Mouse (Mus musculus) monocyte, adult 5-6 weeks (primary cell): Measurements from ENCODE around the gene 1700047I17Rik2. TPM values are rescaled to one million over a fixed set of nuclear protein-coding genes. Genes with fewer than 3 reads are reported as not detected.
"Not testable (repeated sequence)": the region's sequence is repeated elsewhere in the genome, so short reads cannot be mapped to it uniquely, and the experiment has no call there.

Experiments
- ATAC-seq: fragments of 153-309, 156-312 bp; replicated peaks from 2 replicates; pipeline ENCODE4 v1.8.0; 2017; ENCODE audit warnings: mild to moderate bottlenecking; ENCODE audit not compliant: low TSS enrichment, insufficient number of reproducible peaks, severe bottlenecking, poor library complexity, low FRiP score
- total RNA-seq: library from RNA; stranded (forward); fragments of 200-1000, 200-491, 200-594 nt; gene quantifications from 3 replicates; pipeline ENCODE4 v1.2.3, GENCODE M21; 2017

The 1700047I17Rik2 gene
- total RNA-seq = 34.3 TPM in 1 of 3 replicates, not detected in the others

GRCm38 (mm10) chr12:55199306-55199705 is at the start of gene 1700047I17Rik2:
Gene 1700047I17Rik2, plus strand, starts transcription at chr12:55199592.
- peak; percentile 77 for ATAC-seq

GRCm38 (mm10) chr12:55154559-55155448 is 44.6 kb upstream of the 1700047I17Rik2 start, which contains the start of gene Srp54b:
Gene Srp54b, plus strand, starts transcription at chr12:55155104.
- ATAC-seq = peak; percentile 96

GRCm38 (mm10) chr12:55155449-55155783 is 44.0 kb upstream of the 1700047I17Rik2 start:
- ATAC-seq = peak; percentile 24; the same call in 1 of the 2 replicates

GRCm38 (mm10) chr12:55167034-55167557 is 32.3 kb upstream of the 1700047I17Rik2 start:
- ATAC-seq = not testable (repeated sequence)

- ATAC-seq = not testable (repeated sequence)
Measured at GRCm38 (mm10) chr12:55187686-55188085, 11.7 kb upstream of the 1700047I17Rik2 start.

- ATAC-seq = not testable (repeated sequence)
Measured at GRCm38 (mm10) chr12:55189127-55189526, 10.3 kb upstream of the 1700047I17Rik2 start.

- peak; percentile 34 for ATAC-seq
Measured at GRCm38 (mm10) chr12:55199799-55200198, 407 bp downstream of the 1700047I17Rik2 start.

GRCm38 (mm10) chr12:55212944-55213343 is 13.6 kb downstream of the 1700047I17Rik2 start:
- not testable (repeated sequence) for ATAC-seq

- peak; percentile 97 for ATAC-seq
Measured at GRCm38 (mm10) chr12:55229626-55230519, 30.5 kb downstream of the 1700047I17Rik2 start, which contains the start of gene Srp54c. Gene Srp54c, plus strand, starts transcription at chr12:55230168.

GRCm38 (mm10) chr12:55230520-55230861 is 31.1 kb downstream of the 1700047I17Rik2 start:
- ATAC-seq = not testable (repeated sequence)

- not testable (repeated sequence) for ATAC-seq
Measured at GRCm38 (mm10) chr12:55242243-55242642, 42.9 kb downstream of the 1700047I17Rik2 start.

- ATAC-seq = not testable (repeated sequence)
Measured at GRCm38 (mm10) chr12:55261950-55262349, 62.6 kb downstream of the 1700047I17Rik2 start.

- not testable (repeated sequence) for ATAC-seq
Measured at GRCm38 (mm10) chr12:55263385-55263784, 64.0 kb downstream of the 1700047I17Rik2 start.

Other genes with a start within 250 kb of the 1700047I17Rik2 start
- not detected in 3 replicates for gene Gm20403, start 213.1 kb upstream of the 1700047I17Rik2 start, total RNA-seq
- gene Baz1a, start 185.2 kb upstream of the 1700047I17Rik2 start, total RNA-seq = 114 to 140 TPM (median 131 TPM) in 3 replicates
- 6.3 to 10.3 TPM (median 9.5 TPM) in 3 replicates for gene 2700097O09Rik, start 119.5 kb upstream of the 1700047I17Rik2 start, total RNA-seq
- gene Srp54a, start 119.3 kb upstream of the 1700047I17Rik2 start, total RNA-seq = 208 to 299 TPM (median 258 TPM) in 3 replicates
- 1.7 to 40.6 TPM (median 32.3 TPM) in 3 replicates for gene Fam177a, start 75.1 kb upstream of the 1700047I17Rik2 start, total RNA-seq
- gene Srp54b, start 44.5 kb upstream of the 1700047I17Rik2 start, total RNA-seq = 54.1 to 132 TPM (median 82.0 TPM) in 3 replicates
- 75.5 to 89.5 TPM (median 85.3 TPM) in 3 replicates for gene Srp54c, start 30.6 kb downstream of the 1700047I17Rik2 start, total RNA-seq
- 3.5 to 7.1 TPM (median 5.1 TPM) in 3 replicates for gene 1110008L16Rik, start 100.0 kb downstream of the 1700047I17Rik2 start, total RNA-seq
- 28.2 to 34.0 TPM (median 32.2 TPM) in 3 replicates for gene Ppp2r3c, start 103.4 kb downstream of the 1700047I17Rik2 start, total RNA-seq
- 235 to 325 TPM (median 287 TPM) in 3 replicates for gene Psma6, start 184.6 kb downstream of the 1700047I17Rik2 start, total RNA-seq